Mouse (Mus musculus) skeletal muscle tissue, postnatal 0 days (tissue): ENCODE results near the gene Gm7358. TPM values are rescaled to one million over a fixed set of nuclear protein-coding genes. Genes with fewer than 3 reads are reported as not detected.

Experiments used
- polyA plus RNA-seq: library from polyadenylated mRNA; unstranded; fragments of >200 nt; fragmentation: Nextera tagmentation; extraction: Ambion mirVana; gene quantifications from 2 replicates; pipeline ENCODE4 v1.2.1, GENCODE M21; 2015

The Gm7358 gene
- not detected in 2 replicates for polyA plus RNA-seq

DNA sequence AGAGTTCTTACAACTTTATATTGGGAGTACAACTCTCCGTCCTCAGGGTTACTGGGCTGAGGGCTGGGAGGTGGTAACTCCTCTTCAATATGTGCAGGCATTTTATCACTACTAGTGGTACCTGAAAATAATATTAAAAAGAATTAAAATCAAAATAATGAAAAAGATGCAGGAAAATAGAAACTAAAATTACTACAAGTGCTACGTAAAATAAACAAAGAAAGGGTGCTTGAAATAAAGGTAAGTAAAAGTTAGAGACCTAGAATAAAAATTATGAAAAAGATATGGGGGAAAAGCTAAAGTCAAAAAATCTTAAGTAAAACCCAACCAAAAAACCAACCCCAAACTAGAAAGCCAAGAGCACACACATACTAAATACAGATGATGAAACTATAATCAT, at the start of gene Gm7358:
TSS of gene Gm7358 (minus strand) at position 101 of the 400 bp plus-strand sequence.

Other genes with a start within 250 kb of the Gm7358 start
- gene Gm7168, start 111.2 kb downstream of the Gm7358 start, polyA plus RNA-seq, result not detected in 2 replicates
- gene Gm7356, start 55.8 kb downstream of the Gm7358 start, polyA plus RNA-seq, result not detected in 2 replicates
- 0.16 and 0.28 TPM in 2 replicates for gene Dact2, start 144.8 kb upstream of the Gm7358 start, polyA plus RNA-seq
- 118 and 121 TPM in 2 replicates for gene Smoc2, start 220.0 kb upstream of the Gm7358 start, polyA plus RNA-seq